Mouse (Mus musculus): ENCODE results near the gene Rbms2. TPM values are rescaled to one million over a fixed set of nuclear protein-coding genes. Genes with fewer than 3 reads are reported as not detected.
A peak's percentile ranks its signal among the peaks of the same experiment; 100 is the strongest.

The Rbms2 gene
- polyA plus RNA-seq, 1 experiment from 2014 or later, result 25.3 TPM

- H3K4me2 ChIP-seq (ENCODE audit: low read length), result no peak overlapping the region
- H3K36me3 ChIP-seq (ENCODE audit: control insufficient read depth, insufficient read depth, low read length), result peaks cover 63% of the 10 kb centered on the region
- DNase-seq (ENCODE audit: low spot score), result no peak
- H3K4me3 ChIP-seq (ENCODE audit: low read depth, low read length), result no peak overlapping the region
- H3K9ac ChIP-seq (ENCODE audit: low read length), result no peak overlapping the region
- 75% methylated on average over 6 of the region's 6 CpGs for WGBS
- no peak overlapping the region for H3K27ac ChIP-seq (ENCODE audit: low read depth)
- peaks cover 15% of the 10 kb centered on the region for H3K4me1 ChIP-seq (replicated peaks; ENCODE audit: control insufficient read depth, insufficient read depth, low read length)
- H3K27me3 ChIP-seq (replicated peaks; ENCODE audit: control insufficient read depth, insufficient read depth, low read length), result no peaks in the 10 kb centered on the region
- no peaks in the 10 kb centered on the region for H3K9me3 ChIP-seq (ENCODE audit: control insufficient read depth, low read length)
- ATAC-seq (replicated peaks; ENCODE audit: low FRiP score, low TSS enrichment, low read depth), result no peak
These were observed 93.7 kb downstream of the Rbms2 start for GRCm38 (mm10) chr10:128086391-128086790.

GRCm38 (mm10) chr10:128084160-128084559 lies 95.9 kb downstream of the Rbms2 start:
- peak overlapping the region; percentile 99 for H3K9ac ChIP-seq (ENCODE audit: low read length)
- H3K4me2 ChIP-seq (ENCODE audit: low read length), result peak overlapping the region; percentile 94
- H3K36me3 ChIP-seq (ENCODE audit: control insufficient read depth, insufficient read depth, low read length), result peaks cover 51% of the 10 kb centered on the region
- no peaks in the 10 kb centered on the region for H3K27me3 ChIP-seq (replicated peaks; ENCODE audit: control insufficient read depth, insufficient read depth, low read length)
- no peaks in the 10 kb centered on the region for H3K9me3 ChIP-seq (ENCODE audit: control insufficient read depth, low read length)
- ATAC-seq (replicated peaks; ENCODE audit: low FRiP score, low TSS enrichment, low read depth) (no peak), DNase-seq (ENCODE audit: low spot score) (no peak)
- H3K4me3 ChIP-seq (ENCODE audit: low read depth, low read length), result peak overlapping the region; percentile 100
- peaks cover 13% of the 10 kb centered on the region; the same call in 1 of the 2 replicates for H3K4me1 ChIP-seq (replicated peaks; ENCODE audit: control insufficient read depth, insufficient read depth, low read length)
- H3K27ac ChIP-seq (ENCODE audit: low read depth), result no peak overlapping the region
- WGBS, result 4% methylated on average over 3 of the region's 3 CpGs

DNA sequence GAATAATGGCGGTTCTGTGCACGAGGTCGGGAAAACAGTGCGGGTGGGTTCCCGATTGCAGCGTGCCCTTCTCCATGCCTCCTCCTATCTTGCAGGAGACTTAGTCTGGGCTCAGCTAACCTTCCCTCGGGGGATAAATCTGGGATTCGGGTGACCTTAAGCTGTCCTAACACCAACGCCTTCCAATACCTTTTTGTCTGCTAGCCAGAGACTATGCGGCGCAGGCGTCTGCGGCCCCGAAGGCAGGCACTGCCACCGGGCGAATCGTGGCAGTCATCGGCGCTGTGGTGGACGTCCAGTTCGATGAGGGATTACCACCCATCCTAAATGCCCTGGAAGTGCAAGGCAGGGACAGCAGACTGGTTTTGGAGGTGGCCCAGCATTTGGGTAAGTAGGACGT lies 96.4 kb downstream of the Rbms2 start:
- Histone ChIP-seq H3K27ac (ENCODE audit: low read depth) (peak overlapping the region; percentile 87), H3K36me3 (ENCODE audit: control insufficient read depth, insufficient read depth, low read length) (peaks cover 46% of the 10 kb centered on the region), H3K27me3 (replicated peaks; ENCODE audit: control insufficient read depth, insufficient read depth, low read length) (no peaks in the 10 kb centered on the region), H3K9me3 (ENCODE audit: control insufficient read depth, low read length) (no peaks in the 10 kb centered on the region), H3K4me1 (replicated peaks; ENCODE audit: control insufficient read depth, insufficient read depth, low read length) (peaks cover 13% of the 10 kb centered on the region; the same call in 1 of the 2 replicates), H3K4me2 (ENCODE audit: low read length) (peak overlapping the region; percentile 94), H3K4me3 (ENCODE audit: low read depth, low read length) (peak overlapping the region; percentile 100), H3K9ac (ENCODE audit: low read length) (peak overlapping the region; percentile 99)
- no peak for DNase-seq (ENCODE audit: low spot score)
- no peak for ATAC-seq (replicated peaks; ENCODE audit: low FRiP score, low TSS enrichment, low read depth)
- WGBS, result under 1% methylated on average over 22 of the region's 22 CpGs

- Histone ChIP-seq H3K36me3 (ENCODE audit: control insufficient read depth, insufficient read depth, low read length) (peaks cover 41% of the 10 kb centered on the region), H3K9ac (ENCODE audit: low read length) (peak within 1 kb of the TSS; percentile 99), H3K9me3 (ENCODE audit: control insufficient read depth, low read length) (no peaks in the 10 kb centered on the region), H3K4me2 (ENCODE audit: low read length) (peak within 1 kb of the TSS; percentile 94), H3K4me1 (replicated peaks; ENCODE audit: control insufficient read depth, insufficient read depth, low read length) (peaks cover 13% of the 10 kb centered on the region; the same call in 1 of the 2 replicates), H3K27me3 (replicated peaks; ENCODE audit: control insufficient read depth, insufficient read depth, low read length) (no peaks in the 10 kb centered on the region), H3K27ac (ENCODE audit: low read depth) (peak within 1 kb of the TSS; percentile 87), H3K4me3 (ENCODE audit: low read depth, low read length) (peak within 1 kb of the TSS; percentile 100)
- peak; percentile 94 for DNase-seq (ENCODE audit: low spot score)
- peak; percentile 97 for ATAC-seq (replicated peaks; ENCODE audit: low FRiP score, low TSS enrichment, low read depth)
- under 1% methylated on average over 34 of the region's 34 CpGs for WGBS
These were observed 97.1 kb downstream of the Rbms2 start, which contains the start of gene Atp5b for GRCm38 (mm10) chr10:128082880-128083421. Atp5b (plus strand) TSS chr10:128083273.

DNA sequence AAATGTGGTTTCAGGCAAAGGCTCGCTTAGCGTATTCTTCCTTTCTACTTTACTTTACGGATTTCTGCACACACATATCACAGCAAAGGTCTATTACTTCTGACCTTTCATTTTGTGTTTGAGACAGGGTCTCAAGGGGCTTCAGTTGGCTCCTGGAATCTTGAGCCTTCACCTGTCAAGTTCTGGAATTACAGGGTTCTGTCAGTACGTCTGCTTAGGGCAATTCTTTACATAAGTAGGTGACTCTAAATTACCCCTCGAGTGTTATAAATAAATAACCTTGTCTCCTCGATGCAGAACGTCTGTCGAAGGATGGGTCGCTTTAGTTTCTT lies 97.7 kb downstream of the Rbms2 start:
- 11% methylated on average over 9 of the region's 9 CpGs for WGBS
- Histone ChIP-seq H3K4me3 (ENCODE audit: low read depth, low read length) (peak overlapping the region; percentile 100), H3K9me3 (ENCODE audit: control insufficient read depth, low read length) (no peaks in the 10 kb centered on the region), H3K9ac (ENCODE audit: low read length) (peak overlapping the region; percentile 67), H3K27me3 (replicated peaks; ENCODE audit: control insufficient read depth, insufficient read depth, low read length) (no peaks in the 10 kb centered on the region), H3K4me2 (ENCODE audit: low read length) (peak overlapping the region; percentile 68), H3K36me3 (ENCODE audit: control insufficient read depth, insufficient read depth, low read length) (peaks cover 41% of the 10 kb centered on the region), H3K4me1 (replicated peaks; ENCODE audit: control insufficient read depth, insufficient read depth, low read length) (peaks cover 13% of the 10 kb centered on the region; the same call in 1 of the 2 replicates), H3K27ac (ENCODE audit: low read depth) (peak overlapping the region; percentile 3; the same call in 1 of the 2 replicates)
- no peak for DNase-seq (ENCODE audit: low spot score)
- no peak for ATAC-seq (replicated peaks; ENCODE audit: low FRiP score, low TSS enrichment, low read depth)

DNA sequence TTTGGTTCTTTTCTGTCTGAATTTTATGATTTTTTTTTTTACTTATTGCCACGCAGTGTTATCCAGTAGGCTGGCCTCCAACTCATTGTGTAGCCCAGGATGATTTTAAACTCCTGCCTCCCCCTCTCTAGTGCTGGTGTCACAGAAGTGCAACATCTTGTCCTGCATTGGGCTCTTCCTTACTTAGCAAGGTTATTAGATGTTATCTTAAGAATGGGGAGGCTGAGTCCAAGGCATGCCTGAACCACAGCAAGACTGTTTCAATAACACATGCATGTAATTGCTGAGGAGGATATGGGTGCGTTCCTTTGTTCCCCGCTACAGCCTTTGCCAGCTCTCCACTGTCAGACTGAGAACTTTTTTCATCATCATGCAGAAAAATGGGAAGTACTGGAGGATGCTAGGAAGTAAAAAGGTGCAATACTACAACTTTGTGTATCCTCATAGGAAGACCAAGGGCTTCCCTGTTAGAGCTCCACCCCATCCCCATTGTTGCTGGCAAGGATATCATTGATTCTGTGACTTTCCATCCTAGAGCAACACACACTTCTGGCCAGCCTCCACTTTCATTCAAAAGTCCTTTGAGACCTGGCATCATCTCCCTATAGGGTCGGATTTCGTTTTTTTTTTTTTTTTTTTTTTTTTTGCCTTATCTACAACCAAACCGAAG lies 98.2 kb downstream of the Rbms2 start:
- Histone ChIP-seq H3K9ac (ENCODE audit: low read length) (peak overlapping the region; percentile 67), H3K36me3 (ENCODE audit: control insufficient read depth, insufficient read depth, low read length) (peaks cover 41% of the 10 kb centered on the region), H3K27me3 (replicated peaks; ENCODE audit: control insufficient read depth, insufficient read depth, low read length) (no peaks in the 10 kb centered on the region), H3K4me1 (replicated peaks; ENCODE audit: control insufficient read depth, insufficient read depth, low read length) (peaks cover 13% of the 10 kb centered on the region; the same call in 1 of the 2 replicates), H3K9me3 (ENCODE audit: control insufficient read depth, low read length) (no peaks in the 10 kb centered on the region), H3K4me3 (ENCODE audit: low read depth, low read length) (peak overlapping the region; percentile 100), H3K4me2 (ENCODE audit: low read length) (peak overlapping the region; percentile 68), H3K27ac (ENCODE audit: low read depth) (peak overlapping the region; percentile 3; the same call in 1 of the 2 replicates)
- 49% methylated on average over 6 of the region's 6 CpGs for WGBS
- DNase-seq (ENCODE audit: low spot score) (no peak), ATAC-seq (replicated peaks; ENCODE audit: low FRiP score, low TSS enrichment, low read depth) (no peak)

MicroRNA genes within 50 kb of the gene (microRNA counts, 519-probe panel; counts per million panel counts)
- microRNA mmu-miR-677, result not detected

Small RNAs within 50 kb of the gene (microRNA-seq; reads per million reads assigned to microRNA genes)
- gene Mir677, result 18.7 reads per million, percentile 46 among the genes with 10 or more reads in this experiment

Other genes starting within 250 kb of the Rbms2 start
- not detected in 2 replicates for gene Hsd17b6, start 172.7 kb downstream of the Rbms2 start, polyA plus RNA-seq (2014; fragmentation: Nextera tagmentation; extraction: Ambion mirVana)
- 85.8 and 89.1 TPM in 2 replicates for gene Prim1, start 165.1 kb downstream of the Rbms2 start, polyA plus RNA-seq (2014; fragmentation: Nextera tagmentation; extraction: Ambion mirVana)
- 929 and 986 TPM in 2 replicates for gene Naca, start 144.7 kb downstream of the Rbms2 start, polyA plus RNA-seq (2014; fragmentation: Nextera tagmentation; extraction: Ambion mirVana)
- 465 and 489 TPM in 2 replicates for gene Ptges3, start 121.3 kb downstream of the Rbms2 start, polyA plus RNA-seq (2014; fragmentation: Nextera tagmentation; extraction: Ambion mirVana)
- 2,618 and 2,654 TPM in 2 replicates for gene Atp5b, start 97.0 kb downstream of the Rbms2 start, polyA plus RNA-seq (2014; fragmentation: Nextera tagmentation; extraction: Ambion mirVana)
- 23.7 and 26.2 TPM in 2 replicates for gene Baz2a, start 88.7 kb downstream of the Rbms2 start, polyA plus RNA-seq (2014; fragmentation: Nextera tagmentation; extraction: Ambion mirVana)
- gene Gls2, start 14.2 kb upstream of the Rbms2 start, polyA plus RNA-seq (2014; fragmentation: Nextera tagmentation; extraction: Ambion mirVana), result 1.7 TPM in 2 replicates
- 34.9 and 37.2 TPM in 2 replicates for gene Spryd4, start 31.5 kb upstream of the Rbms2 start, polyA plus RNA-seq (2014; fragmentation: Nextera tagmentation; extraction: Ambion mirVana)
- not detected in 2 replicates for gene Mip, start 45.5 kb upstream of the Rbms2 start, polyA plus RNA-seq (2014; fragmentation: Nextera tagmentation; extraction: Ambion mirVana)
- 58.1 and 59.5 TPM in 2 replicates for gene Timeless, start 51.8 kb upstream of the Rbms2 start, polyA plus RNA-seq (2014; fragmentation: Nextera tagmentation; extraction: Ambion mirVana)
- 0.30 TPM in 2 replicates for gene Apon, start 73.8 kb upstream of the Rbms2 start, polyA plus RNA-seq (2014; fragmentation: Nextera tagmentation; extraction: Ambion mirVana)
- gene Apof, start 88.4 kb upstream of the Rbms2 start, polyA plus RNA-seq (2014; fragmentation: Nextera tagmentation; extraction: Ambion mirVana), result 0.15 TPM in 1 of 2 replicates, not detected in the other
- 12.0 and 12.8 TPM in 2 replicates for gene Stat2, start 90.3 kb upstream of the Rbms2 start, polyA plus RNA-seq (2014; fragmentation: Nextera tagmentation; extraction: Ambion mirVana)
- 0.77 TPM in 2 replicates for gene Il23a, start 118.5 kb upstream of the Rbms2 start, polyA plus RNA-seq (2014; fragmentation: Nextera tagmentation; extraction: Ambion mirVana)
- gene Pan2, start 123.0 kb upstream of the Rbms2 start, polyA plus RNA-seq (2014; fragmentation: Nextera tagmentation; extraction: Ambion mirVana), result 32.7 and 35.0 TPM in 2 replicates
- 308 and 317 TPM in 2 replicates for gene Cnpy2, start 142.2 kb upstream of the Rbms2 start, polyA plus RNA-seq (2014; fragmentation: Nextera tagmentation; extraction: Ambion mirVana)
- 244 and 254 TPM in 2 replicates for gene Cs, start 157.4 kb upstream of the Rbms2 start, polyA plus RNA-seq (2014; fragmentation: Nextera tagmentation; extraction: Ambion mirVana)
- gene Coq10a, start 188.7 kb upstream of the Rbms2 start, polyA plus RNA-seq (2014; fragmentation: Nextera tagmentation; extraction: Ambion mirVana), result 11.0 and 15.7 TPM in 2 replicates
- 12.1 and 13.3 TPM in 2 replicates for gene Ankrd52, start 196.8 kb upstream of the Rbms2 start, polyA plus RNA-seq (2014; fragmentation: Nextera tagmentation; extraction: Ambion mirVana)
- 47.6 and 56.7 TPM in 2 replicates for gene Slc39a5, start 220.9 kb upstream of the Rbms2 start, polyA plus RNA-seq (2014; fragmentation: Nextera tagmentation; extraction: Ambion mirVana)
- 94.7 and 99.1 TPM in 2 replicates for gene Nabp2, start 231.2 kb upstream of the Rbms2 start, polyA plus RNA-seq (2014; fragmentation: Nextera tagmentation; extraction: Ambion mirVana)
- 30.5 and 36.0 TPM in 2 replicates for gene Rnf41, start 231.4 kb upstream of the Rbms2 start, polyA plus RNA-seq (2014; fragmentation: Nextera tagmentation; extraction: Ambion mirVana)

Data from intestine, embryonic 14.5 days (tissue).